Mouse (Mus musculus) T-helper 1 cell (primary cell): ENCODE data around the gene Gm39115.

Source experiments
- in situ Hi-C: fragments of 300-600 bp; cut with MboI, MseI; formaldehyde crosslinking; loops from one replicate; pipeline ENCODE4 v1.15.1; 2025; ENCODE audit warnings: high pct_unique_total_duplicates

The Gm39115 gene

GRCm38 (mm10) chr7:142095183-142095931 lies 40.5 kb downstream of the Gm39115 start, which contains the start of gene Dusp8:
Gene Dusp8 (minus strand): TSS chr7:142095843.
- in situ Hi-C loops: no loop called here

DNA sequence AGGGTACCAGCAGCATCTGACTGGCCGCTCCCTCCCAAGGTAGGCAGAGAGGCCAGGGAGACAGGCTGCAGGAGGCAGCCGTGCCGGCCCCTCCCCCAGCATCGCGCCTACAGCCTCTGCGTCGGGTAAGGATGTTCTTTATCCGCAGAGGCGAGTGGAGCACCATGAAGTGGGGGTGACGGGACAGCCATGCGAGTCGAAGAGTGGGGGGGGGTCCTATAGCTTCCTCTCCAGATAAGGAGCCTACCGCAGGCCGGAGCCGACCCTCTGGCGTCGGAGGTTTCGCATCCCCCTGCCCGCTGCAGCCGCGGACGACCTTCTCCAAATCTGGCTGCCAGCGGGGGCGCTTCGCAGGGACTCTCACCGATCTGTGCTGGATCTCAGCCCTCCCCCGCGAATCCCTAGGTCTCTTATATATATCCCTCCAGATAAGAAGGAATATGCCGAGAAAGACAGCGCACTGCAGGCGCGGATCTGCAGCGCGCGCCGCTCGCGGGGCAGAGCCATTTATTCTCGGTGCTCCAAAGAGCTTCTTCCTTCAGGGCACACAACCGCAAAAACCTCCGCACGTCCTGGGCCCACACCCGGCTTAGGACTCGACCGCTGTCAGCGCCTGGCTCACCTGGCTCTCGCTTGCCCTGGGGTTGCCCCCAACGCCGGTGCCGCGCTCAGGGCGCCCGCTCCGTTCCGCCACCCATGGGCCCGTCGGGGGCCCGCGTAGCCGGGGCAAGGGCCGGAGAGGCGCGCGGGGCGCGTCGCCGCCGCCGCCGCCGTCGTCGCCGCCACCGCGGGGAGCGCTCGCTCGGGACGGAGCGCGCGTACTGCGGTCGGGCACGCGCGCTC lies 41.3 kb downstream of the Gm39115 start:
- in situ Hi-C loops: no loop called here

DNA sequence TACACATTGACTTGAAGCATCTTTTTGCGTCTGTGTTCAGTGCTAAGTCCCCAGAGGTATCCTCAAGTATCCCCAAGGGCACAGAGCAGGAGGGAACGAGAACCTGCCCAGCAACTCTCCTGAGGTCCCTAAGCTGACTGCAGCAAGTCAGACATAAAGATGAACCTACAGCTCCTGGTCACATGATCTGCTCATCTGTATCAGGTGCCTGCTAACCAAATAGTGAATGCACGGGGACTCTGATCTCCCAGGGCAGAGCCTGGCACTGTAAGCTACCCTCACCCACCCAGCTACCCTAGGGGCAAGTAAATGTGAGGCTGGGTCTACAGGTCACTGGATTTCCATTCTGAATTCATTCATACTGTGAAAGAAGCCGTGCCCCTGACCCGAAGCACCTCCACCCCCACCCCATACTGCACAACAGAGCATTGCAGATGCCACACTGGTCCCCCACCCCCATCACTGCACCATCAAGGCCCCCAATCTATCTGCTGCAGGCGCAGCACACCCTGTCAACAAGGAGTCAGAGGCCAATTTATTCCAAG lies 42.1 kb downstream of the Gm39115 start:
- in situ Hi-C loops: no loop called here

DNA sequence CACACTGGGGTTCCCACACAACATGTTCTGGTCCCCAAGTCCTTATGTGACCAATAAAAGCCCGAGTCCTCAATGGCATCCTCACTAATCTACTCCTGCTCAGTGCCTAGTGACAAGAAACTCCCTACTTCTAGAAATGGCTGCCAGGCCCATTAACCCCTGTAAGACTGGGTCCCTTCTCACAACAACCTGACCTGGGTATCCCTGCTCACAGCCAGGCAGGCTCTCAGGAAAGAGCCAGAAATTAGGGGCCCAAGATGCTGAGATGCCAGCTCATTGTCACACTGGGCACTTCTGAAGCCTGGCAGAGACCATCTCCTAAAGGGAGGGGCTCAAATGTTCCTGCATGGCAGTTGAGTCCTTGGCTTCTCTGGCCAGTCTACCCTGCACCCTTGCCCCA lies 42.8 kb downstream of the Gm39115 start:
- in situ Hi-C loops: no loop called here

- in situ Hi-C loops: no loop called here
Measured at GRCm38 (mm10) chr7:142091848-142092247, 44.0 kb downstream of the Gm39115 start.

DNA sequence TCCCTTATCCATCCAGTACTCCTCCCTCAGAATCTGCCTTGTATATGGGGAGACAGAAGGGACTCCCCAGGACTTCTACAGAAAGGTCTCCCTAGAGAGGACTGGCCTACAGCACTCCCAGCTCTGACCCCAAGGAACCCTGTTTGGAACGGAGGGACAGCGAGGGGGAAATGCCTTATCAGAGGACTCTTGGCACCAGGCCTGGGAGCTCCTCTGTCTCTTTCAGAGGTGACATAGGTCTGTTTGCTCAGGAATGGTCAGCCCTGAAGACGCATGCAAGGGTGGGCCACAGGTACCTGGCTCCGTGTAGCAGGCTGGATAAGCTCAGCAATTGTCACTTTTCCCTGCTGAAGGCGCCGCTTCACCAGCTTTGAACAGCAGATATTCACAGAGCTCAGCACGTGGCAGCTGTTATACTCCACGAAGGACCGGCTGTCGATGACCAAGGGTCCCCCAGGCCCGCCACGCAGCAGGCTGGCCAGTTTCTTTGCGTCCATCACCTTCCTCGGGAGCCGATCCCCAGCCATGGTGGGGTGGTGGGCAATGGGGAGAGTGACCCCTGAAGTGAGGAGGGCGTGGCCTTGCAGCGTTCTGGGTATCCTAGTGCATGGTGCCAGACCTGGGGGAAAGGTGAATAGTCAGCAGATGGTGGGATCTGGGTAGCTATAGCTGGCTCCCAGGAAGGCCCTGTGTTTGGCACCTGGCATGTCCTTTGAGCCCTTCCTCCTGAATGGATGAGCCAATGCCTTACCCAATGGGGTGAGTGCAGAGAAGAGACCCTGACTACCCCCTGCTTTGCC lies 46.0 kb downstream of the Gm39115 start:
- in situ Hi-C loops: no loop called here

DNA sequence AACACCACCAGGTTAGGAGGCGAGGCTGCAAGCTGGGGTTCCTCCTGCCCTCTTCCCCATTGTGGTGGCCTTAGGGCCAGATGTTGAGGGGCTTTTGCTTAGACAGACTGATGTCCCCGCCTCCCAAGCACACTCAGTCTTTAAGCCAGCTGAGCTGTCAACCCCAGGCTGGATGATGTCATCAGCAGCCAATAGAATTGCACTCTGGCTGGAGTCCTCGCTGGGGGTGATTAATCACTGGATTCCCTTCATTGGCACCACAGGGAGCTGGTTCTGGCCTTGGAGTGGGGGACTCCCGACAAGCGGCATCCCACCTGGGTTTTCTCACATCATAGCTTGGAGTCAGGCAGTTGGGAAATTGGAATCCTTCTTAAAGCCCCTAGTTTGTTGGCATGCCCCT lies 46.9 kb downstream of the Gm39115 start:
- in situ Hi-C loops: no loop called here

DNA sequence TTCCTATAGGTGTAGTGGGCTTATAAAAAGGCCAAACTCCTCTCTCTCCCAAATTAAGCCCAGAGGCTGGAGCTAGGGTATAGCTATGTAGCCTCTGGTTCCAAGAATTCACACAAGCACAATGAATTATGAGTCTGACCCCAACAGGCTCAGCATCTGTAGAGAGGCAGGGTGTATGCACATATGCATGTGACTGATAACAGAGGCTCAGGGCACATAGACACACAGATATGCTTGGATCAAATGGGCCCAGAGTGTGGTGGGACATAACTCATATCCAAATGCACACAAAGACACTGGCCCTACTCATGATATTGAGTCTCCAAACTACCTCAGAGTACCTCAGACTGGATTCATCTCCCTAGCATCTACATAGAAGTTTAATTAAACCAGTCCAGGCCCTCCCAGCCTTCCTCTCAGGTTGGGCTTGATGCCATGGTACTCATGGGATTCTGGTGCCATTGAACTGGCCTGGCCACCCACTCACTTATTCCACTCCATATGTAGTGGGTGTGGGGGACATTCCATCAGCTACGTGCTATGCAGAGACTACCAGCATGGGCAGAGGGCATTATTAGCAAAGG lies 48.7 kb downstream of the Gm39115 start:
- in situ Hi-C loops: no loop called here

- in situ Hi-C loops: no loop called here
Measured at GRCm38 (mm10) chr7:142086159-142086905, 49.5 kb downstream of the Gm39115 start.
